Mouse (Mus musculus): ENCODE measurements around the gene Olfr1120. TPM values are rescaled to one million over a fixed set of nuclear protein-coding genes. Genes with fewer than 3 reads are reported as not detected.
"Not testable (repeated sequence)": the region's sequence is repeated elsewhere in the genome, so short reads cannot be mapped to it uniquely, and the experiment has no call there.

The Olfr1120 gene
- polyA plus RNA-seq (2012; ENCODE audit: insufficient read depth, insufficient read length, missing spikeins) = not detected in 2 replicates

- no peak within 1 kb of the TSS for H3K4me3 ChIP-seq (ENCODE audit: insufficient read depth, low read depth, low read length)
- H3K27ac ChIP-seq (replicated peaks; ENCODE audit: low read depth, low read length) = no peak within 1 kb of the TSS
- no peaks in the 10 kb centered on the region for H3K4me1 ChIP-seq (ENCODE audit: control insufficient read depth, insufficient read depth, insufficient read length, low read length)
These were observed at the start of gene Olfr1120 for GRCm38 (mm10) chr2:87354515-87354914. TSS of gene Olfr1120 (plus strand) at chr2:87354815.

DNA sequence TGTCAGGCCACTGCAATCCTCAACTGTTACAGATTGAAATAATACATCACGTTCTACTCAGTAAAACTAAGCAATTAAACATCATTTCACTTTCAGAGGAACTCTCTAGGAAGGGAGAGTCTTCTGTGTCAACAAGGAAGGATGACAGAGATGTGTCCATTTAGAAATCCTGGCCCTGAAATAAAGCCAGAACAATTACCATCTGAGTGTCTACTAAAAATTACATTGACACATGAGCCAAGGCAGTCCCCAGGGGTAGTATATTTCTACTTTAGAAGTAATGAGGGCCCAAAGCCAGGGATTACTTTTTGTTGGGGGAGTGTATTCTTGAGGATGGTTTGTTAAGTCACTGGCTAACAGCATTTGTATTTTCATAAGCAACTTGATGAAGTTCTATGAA, 47.3 kb upstream of the Olfr1120 start, which contains the start of gene Olfr1118:
TSS of gene Olfr1118 (plus strand) at position 301 of the 400 bp plus-strand sequence.
- Histone ChIP-seq H3K4me1 (ENCODE audit: control insufficient read depth, insufficient read depth, insufficient read length, low read length) (no peaks in the 10 kb centered on the region), H3K27ac (replicated peaks; ENCODE audit: low read depth, low read length) (no peak within 1 kb of the TSS), H3K4me3 (ENCODE audit: insufficient read depth, low read depth, low read length) (no peak within 1 kb of the TSS)

DNA sequence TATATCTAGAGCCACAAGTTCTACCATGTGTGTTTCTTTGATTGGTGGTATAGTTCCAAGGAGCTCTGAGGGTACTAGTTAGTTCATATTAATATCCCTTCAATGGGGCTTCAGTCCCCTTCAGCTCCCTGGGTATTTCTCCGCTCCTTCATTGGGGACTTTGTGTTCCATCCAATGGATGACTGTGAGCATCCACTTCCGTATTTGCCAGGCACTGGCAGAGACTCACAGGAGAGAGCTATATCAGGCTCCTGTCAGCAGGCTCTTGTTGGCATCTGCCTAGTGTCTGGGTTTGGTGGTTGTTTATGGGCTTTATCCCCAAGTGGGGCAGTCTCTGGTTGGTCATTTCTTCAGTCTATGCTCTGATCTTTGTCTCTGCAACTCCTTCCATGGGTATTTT, 5.5 kb downstream of the Olfr1120 start:
- H3K27ac ChIP-seq (replicated peaks; ENCODE audit: low read depth, low read length); H3K4me1 ChIP-seq (ENCODE audit: control insufficient read depth, insufficient read depth, insufficient read length, low read length); H3K4me3 ChIP-seq (ENCODE audit: insufficient read depth, low read depth, low read length): not testable (repeated sequence)

DNA sequence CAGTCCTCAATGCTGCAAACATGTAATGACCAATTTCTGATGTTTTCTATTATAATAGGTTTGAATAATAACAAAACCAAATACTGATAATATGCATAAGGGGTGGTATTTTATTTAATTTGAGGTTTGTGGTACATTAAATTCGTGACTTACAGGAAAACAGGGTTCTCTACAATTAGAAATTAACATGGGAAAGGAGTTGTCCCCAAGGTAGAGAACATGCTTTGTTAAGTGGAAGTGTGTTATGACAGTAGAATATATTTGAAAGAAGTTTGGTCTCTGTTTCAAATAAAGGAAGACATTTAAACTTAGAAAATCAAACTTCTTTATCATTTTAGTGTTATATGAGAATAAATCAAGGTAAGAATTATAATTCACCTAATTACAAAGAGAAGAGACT, 15.0 kb downstream of the Olfr1120 start, which contains the start of gene Olfr1121:
TSS of gene Olfr1121 (plus strand) at position 301 of the 400 bp plus-strand sequence.
- Histone ChIP-seq H3K4me3 (ENCODE audit: insufficient read depth, low read depth, low read length) (no peak within 1 kb of the TSS), H3K27ac (replicated peaks; ENCODE audit: low read depth, low read length) (no peak within 1 kb of the TSS), H3K4me1 (ENCODE audit: control insufficient read depth, insufficient read depth, insufficient read length, low read length) (no peaks in the 10 kb centered on the region)

GRCm38 (mm10) chr2:87371726-87372125, 17.1 kb downstream of the Olfr1120 start:
- H3K27ac ChIP-seq (replicated peaks; ENCODE audit: low read depth, low read length) = no peak overlapping the region
- no peaks in the 10 kb centered on the region for H3K4me1 ChIP-seq (ENCODE audit: control insufficient read depth, insufficient read depth, insufficient read length, low read length)
- no peak overlapping the region for H3K4me3 ChIP-seq (ENCODE audit: insufficient read depth, low read depth, low read length)

- H3K4me1 ChIP-seq (ENCODE audit: control insufficient read depth, insufficient read depth, insufficient read length, low read length) = no peaks in the 10 kb centered on the region
- H3K27ac ChIP-seq (replicated peaks; ENCODE audit: low read depth, low read length) = no peak overlapping the region
- H3K4me3 ChIP-seq (ENCODE audit: insufficient read depth, low read depth, low read length) = no peak overlapping the region
These were observed 29.3 kb downstream of the Olfr1120 start for GRCm38 (mm10) chr2:87383935-87384334.

DNA sequence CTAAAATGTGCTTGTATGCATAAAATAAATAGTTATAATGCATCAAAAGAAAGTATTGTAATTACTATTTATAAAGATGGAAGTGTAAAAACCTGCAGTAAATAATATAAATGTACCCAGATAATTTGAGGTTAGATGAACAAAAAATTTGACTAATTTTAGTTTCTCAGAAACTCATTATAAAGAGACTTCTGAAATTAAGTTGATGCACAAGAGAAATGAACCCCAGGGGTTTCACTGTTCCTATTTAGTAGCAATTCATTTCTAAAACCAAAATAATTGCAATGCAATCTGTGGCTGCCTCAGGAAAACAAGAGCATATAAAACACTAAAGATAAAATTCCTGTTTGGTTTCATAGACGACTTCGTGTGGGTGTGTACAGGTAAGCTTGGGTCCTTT, 30.9 kb downstream of the Olfr1120 start, which contains the start of gene Olfr1122:
TSS of gene Olfr1122 (plus strand) at position 301 of the 400 bp plus-strand sequence.
- no peak within 1 kb of the TSS for H3K27ac ChIP-seq (replicated peaks; ENCODE audit: low read depth, low read length)
- no peaks in the 10 kb centered on the region for H3K4me1 ChIP-seq (ENCODE audit: control insufficient read depth, insufficient read depth, insufficient read length, low read length)
- H3K4me3 ChIP-seq (ENCODE audit: insufficient read depth, low read depth, low read length) = no peak within 1 kb of the TSS

DNA sequence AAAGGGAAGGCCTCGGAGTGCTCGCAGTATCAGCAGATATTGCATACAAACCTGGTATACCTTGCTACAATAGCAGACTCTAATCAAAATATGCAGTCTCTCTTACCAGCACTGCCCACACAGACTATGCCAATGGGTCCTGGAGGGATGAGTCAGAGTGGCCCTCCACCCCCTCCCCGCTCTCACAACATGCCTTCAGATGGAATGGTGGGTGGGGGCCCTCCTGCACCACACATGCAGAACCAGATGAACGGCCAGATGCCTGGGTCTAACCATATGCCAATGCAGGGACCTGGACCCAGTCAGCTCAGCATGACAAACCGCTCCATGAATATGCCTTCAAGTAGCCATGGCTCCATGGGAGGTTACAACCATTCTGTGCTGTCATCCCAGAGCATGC, 39.0 kb downstream of the Olfr1120 start:
- not testable (repeated sequence) for H3K4me1 ChIP-seq (ENCODE audit: control insufficient read depth, insufficient read depth, insufficient read length, low read length)

DNA sequence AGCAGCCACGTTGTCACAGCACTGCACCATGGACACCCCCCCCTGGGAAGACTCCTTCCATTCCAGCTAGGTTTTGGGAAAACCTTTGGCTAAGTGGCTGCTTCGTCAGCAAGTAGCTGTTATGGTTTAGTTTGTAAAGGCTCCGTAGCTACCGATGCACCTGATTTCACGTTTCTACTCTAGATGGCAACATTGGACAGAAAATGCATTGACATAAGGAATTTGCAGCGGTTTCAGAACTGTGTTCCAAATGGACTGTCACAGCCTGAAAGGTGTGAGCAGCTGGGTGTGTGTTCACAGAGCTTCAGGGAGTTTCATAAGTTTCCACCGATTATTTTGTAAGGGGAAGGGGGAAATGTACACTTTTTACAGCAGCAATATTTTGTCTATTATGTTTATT, 40.1 kb downstream of the Olfr1120 start:
- not testable (repeated sequence) for H3K4me1 ChIP-seq (ENCODE audit: control insufficient read depth, insufficient read depth, insufficient read length, low read length); H3K4me3 ChIP-seq (ENCODE audit: insufficient read depth, low read depth, low read length); H3K27ac ChIP-seq (replicated peaks; ENCODE audit: low read depth, low read length)

More for the DNA sequence above, 39.0 kb downstream of the Olfr1120 start:
- H3K4me3 ChIP-seq (ENCODE audit: insufficient read depth, low read depth, low read length); H3K27ac ChIP-seq (replicated peaks; ENCODE audit: low read depth, low read length): not testable (repeated sequence)

Other genes with a start within 250 kb of the Olfr1120 start
- gene Olfr259, start 240.2 kb upstream of the Olfr1120 start, polyA plus RNA-seq (2012; ENCODE audit: insufficient read depth, insufficient read length, missing spikeins) = not detected in 2 replicates
- not detected in 2 replicates for gene Olfr1110, start 214.5 kb upstream of the Olfr1120 start, polyA plus RNA-seq (2012; ENCODE audit: insufficient read depth, insufficient read length, missing spikeins)
- not detected in 2 replicates for gene Olfr1111, start 202.2 kb upstream of the Olfr1120 start, polyA plus RNA-seq (2012; ENCODE audit: insufficient read depth, insufficient read length, missing spikeins)
- gene Olfr1112, start 167.0 kb upstream of the Olfr1120 start, polyA plus RNA-seq (2012; ENCODE audit: insufficient read depth, insufficient read length, missing spikeins) = not detected in 2 replicates
- not detected in 2 replicates for gene Olfr1113, start 145.8 kb upstream of the Olfr1120 start, polyA plus RNA-seq (2012; ENCODE audit: insufficient read depth, insufficient read length, missing spikeins)
- not detected in 2 replicates for gene Olfr1115, start 106.8 kb upstream of the Olfr1120 start, polyA plus RNA-seq (2012; ENCODE audit: insufficient read depth, insufficient read length, missing spikeins)
- not detected in 2 replicates for gene Olfr1116, start 87.3 kb upstream of the Olfr1120 start, polyA plus RNA-seq (2012; ENCODE audit: insufficient read depth, insufficient read length, missing spikeins)
- gene Olfr1118, start 47.2 kb upstream of the Olfr1120 start, polyA plus RNA-seq (2012; ENCODE audit: insufficient read depth, insufficient read length, missing spikeins) = not detected in 2 replicates
- gene Olfr1121, start 15.1 kb downstream of the Olfr1120 start, polyA plus RNA-seq (2012; ENCODE audit: insufficient read depth, insufficient read length, missing spikeins) = not detected in 2 replicates
- not detected in 2 replicates for gene Olfr1122, start 31.0 kb downstream of the Olfr1120 start, polyA plus RNA-seq (2012; ENCODE audit: insufficient read depth, insufficient read length, missing spikeins)
- gene Olfr1123, start 61.8 kb downstream of the Olfr1120 start, polyA plus RNA-seq (2012; ENCODE audit: insufficient read depth, insufficient read length, missing spikeins) = not detected in 2 replicates
- not detected in 2 replicates for gene Olfr1124, start 75.5 kb downstream of the Olfr1120 start, polyA plus RNA-seq (2012; ENCODE audit: insufficient read depth, insufficient read length, missing spikeins)
- not detected in 2 replicates for gene Olfr1126, start 99.1 kb downstream of the Olfr1120 start, polyA plus RNA-seq (2012; ENCODE audit: insufficient read depth, insufficient read length, missing spikeins)
- not detected in 2 replicates for gene Pramel7, start 142.3 kb downstream of the Olfr1120 start, polyA plus RNA-seq (2012; ENCODE audit: insufficient read depth, insufficient read length, missing spikeins)
- not detected in 2 replicates for gene Pramel6, start 151.8 kb downstream of the Olfr1120 start, polyA plus RNA-seq (2012; ENCODE audit: insufficient read depth, insufficient read length, missing spikeins)
- gene Olfr153, start 177.0 kb downstream of the Olfr1120 start, polyA plus RNA-seq (2012; ENCODE audit: insufficient read depth, insufficient read length, missing spikeins) = not detected in 2 replicates
- gene Olfr1128, start 190.7 kb downstream of the Olfr1120 start, polyA plus RNA-seq (2012; ENCODE audit: insufficient read depth, insufficient read length, missing spikeins) = not detected in 2 replicates
- gene Olfr1129, start 219.1 kb downstream of the Olfr1120 start, polyA plus RNA-seq (2012; ENCODE audit: insufficient read depth, insufficient read length, missing spikeins) = not detected in 2 replicates